Mouse (Mus musculus) MEL (cell line): ENCODE results near the gene Syt2. TPM values are rescaled to one million over a fixed set of nuclear protein-coding genes. Genes with fewer than 3 reads are reported as not detected.

ENCODE experiments used
- DNase-seq: peaks from one replicate; pipeline ENCODE4 v3.0.0; 2011; ENCODE audit warnings: low read depth, low spot score
- H3K27ac ChIP-seq: 2 replicates; pipeline ENCODE4 v1.5.1; 2012; ENCODE audit warnings: low read depth, mild to moderate bottlenecking, control low read depth, low read length, moderate library complexity; ENCODE audit not compliant: control insufficient read depth
- H3K27me3 ChIP-seq, 2 experiments: fragments of 150-350 bp in 1 of 2; sonication (generic) in 1 of 2; 2 replicates each; pipeline ENCODE4 v1.6.1; 2012; ENCODE audit warnings: low read length in 2 of 2, mild to moderate bottlenecking in 2 of 2, improper control_type of control experiment in 1 of 2, moderate library complexity in 1 of 2; ENCODE audit not compliant: insufficient read depth in 2 of 2, control insufficient read depth in 1 of 2
- H3K36me3 ChIP-seq, 2 experiments: 2 replicates each; pipeline ENCODE4 v1.6.1; 2012 to 2014; ENCODE audit warnings: low read length in 2 of 2, improper control_type of control experiment in 1 of 2, inconsistent platforms in 1 of 2, mild to moderate bottlenecking in 1 of 2; ENCODE audit not compliant: insufficient read depth in 2 of 2, control insufficient read depth in 1 of 2
- H3K4me1 ChIP-seq, 2 experiments: fragments of 150-350 bp in 1 of 2; sonication (generic) in 1 of 2; 2 replicates each; pipeline ENCODE4 v1.6.1; 2012; ENCODE audit warnings: low read length in 2 of 2, improper control_type of control experiment in 1 of 2, mild to moderate bottlenecking in 1 of 2; ENCODE audit not compliant: insufficient read depth in 2 of 2, control insufficient read depth in 1 of 2
- H3K4me3 ChIP-seq, 2 experiments: fragments of 150-350 bp in 1 of 2; sonication (generic) in 1 of 2; 2 replicates each; pipeline ENCODE4 v1.5.1; 2012; ENCODE audit warnings: low read depth in 2 of 2, low read length in 2 of 2, mild to moderate bottlenecking in 2 of 2, moderate library complexity in 2 of 2, control low read depth in 1 of 2, improper control_type of control experiment in 1 of 2; ENCODE audit not compliant: control insufficient read depth in 1 of 2, insufficient read depth in 1 of 2
- H3K79me2 ChIP-seq: 2 replicates; pipeline ENCODE4 v1.6.1; 2012; ENCODE audit warnings: mild to moderate bottlenecking, low read length, moderate library complexity; ENCODE audit not compliant: control insufficient read depth, poor library complexity, insufficient read depth
- H3K9ac ChIP-seq: 2 replicates; pipeline ENCODE4 v1.6.1; 2012; ENCODE audit warnings: low read depth, mild to moderate bottlenecking, control low read depth, low read length, moderate library complexity; ENCODE audit not compliant: control insufficient read depth, poor library complexity, severe bottlenecking
- H3K9me3 ChIP-seq: fragments of 150-350 bp; sonication (generic); replicated peaks from 2 replicates; pipeline ENCODE4 v1.6.1; 2012; ENCODE audit warnings: mild to moderate bottlenecking, low read length, improper control_type of control experiment, moderate library complexity; ENCODE audit not compliant: insufficient read depth
- BHLHE40 ChIP-seq: IDR thresholded peaks from 2 replicates; pipeline ENCODE4 v1.6.1; 2012; ENCODE audit warnings: low read depth, mild to moderate bottlenecking, inconsistent platforms, low read length, improper control_type of control experiment, borderline replicate concordance
- E2F4 ChIP-seq: IDR thresholded peaks from 2 replicates; pipeline ENCODE4 v1.6.1; 2011; ENCODE audit warnings: low read depth, low read length, improper control_type of control experiment, borderline replicate concordance
- ELF1 ChIP-seq: IDR thresholded peaks from 2 replicates; pipeline ENCODE4 v1.6.1; 2014; ENCODE audit warnings: low read depth, mild to moderate bottlenecking, inconsistent platforms, low read length, improper control_type of control experiment, moderate library complexity
- EP300 ChIP-seq, 2 experiments: IDR thresholded peaks; 2 replicates each; pipeline ENCODE4 v1.6.1; 2011; ENCODE audit warnings: improper control_type of control experiment in 2 of 2, low read length in 2 of 2, low read depth in 1 of 2, mild to moderate bottlenecking in 1 of 2
- ETS1 ChIP-seq: IDR thresholded peaks from 2 replicates; pipeline ENCODE4 v1.6.1; 2012; ENCODE audit warnings: low read depth, mild to moderate bottlenecking, inconsistent platforms, low read length, improper control_type of control experiment, moderate library complexity
- GATA1 ChIP-seq: IDR thresholded peaks from 2 replicates; pipeline ENCODE4 v1.6.1; 2011; ENCODE audit warnings: low read depth, low read length, improper control_type of control experiment
- HCFC1 ChIP-seq: IDR thresholded peaks from 2 replicates; pipeline ENCODE4 v1.6.1; 2012; ENCODE audit warnings: low read depth, mild to moderate bottlenecking, inconsistent platforms, low read length, improper control_type of control experiment, moderate library complexity
- KAT2A ChIP-seq: conservative IDR thresholded peaks from 2 replicates; pipeline ENCODE4 v1.6.1; 2012; ENCODE audit warnings: low read depth, low read length, improper control_type of control experiment, inconsistent platforms
- MAX ChIP-seq: IDR thresholded peaks from 2 replicates; pipeline ENCODE4 v1.6.1; 2011; ENCODE audit warnings: low read length, improper control_type of control experiment
- MAZ ChIP-seq: IDR thresholded peaks from 2 replicates; pipeline ENCODE4 v1.6.1; 2012; ENCODE audit warnings: low read depth, mild to moderate bottlenecking, inconsistent platforms, low read length, improper control_type of control experiment
- MXI1 ChIP-seq: IDR thresholded peaks from 2 replicates; pipeline ENCODE4 v1.6.1; 2011; ENCODE audit warnings: mild to moderate bottlenecking, low read depth, low read length, improper control_type of control experiment
- MYB ChIP-seq: IDR thresholded peaks from 2 replicates; pipeline ENCODE4 v1.6.1; 2011; ENCODE audit warnings: mild to moderate bottlenecking, low read depth, low read length, improper control_type of control experiment
- MYC ChIP-seq: IDR thresholded peaks from 2 replicates; pipeline ENCODE4 v1.6.1; 2011; ENCODE audit warnings: low read depth, mild to moderate bottlenecking, low read length, improper control_type of control experiment, moderate library complexity
- NRF1 ChIP-seq: IDR thresholded peaks from 2 replicates; pipeline ENCODE4 v1.6.1; 2014; ENCODE audit warnings: low read depth, mild to moderate bottlenecking, inconsistent platforms, low read length, improper control_type of control experiment, moderate library complexity; ENCODE audit not compliant: poor library complexity, insufficient read depth, severe bottlenecking
- POLR2AphosphoS2 ChIP-seq: IDR thresholded peaks from 2 replicates; pipeline ENCODE4 v1.6.1; 2011; ENCODE audit warnings: low read length, improper control_type of control experiment
- RCOR1 ChIP-seq: IDR thresholded peaks from 2 replicates; pipeline ENCODE4 v1.6.1; 2012; ENCODE audit warnings: low read depth, mild to moderate bottlenecking, inconsistent platforms, low read length, improper control_type of control experiment
- SIN3A ChIP-seq: IDR thresholded peaks from 2 replicates; pipeline ENCODE4 v1.6.1; 2012; ENCODE audit warnings: low read length, improper control_type of control experiment, inconsistent platforms
- TAL1 ChIP-seq: IDR thresholded peaks from 2 replicates; pipeline ENCODE4 v1.6.1; 2012; ENCODE audit warnings: mild to moderate bottlenecking, inconsistent platforms, low read length, moderate library complexity, mixed read lengths
- TBP ChIP-seq: IDR thresholded peaks from 2 replicates; pipeline ENCODE4 v1.8.0; 2011; ENCODE audit warnings: low read depth, low read length, improper control_type of control experiment
- TCF12 ChIP-seq: IDR thresholded peaks from 2 replicates; pipeline ENCODE4 v1.6.1; 2014; ENCODE audit warnings: low read depth, mild to moderate bottlenecking, inconsistent platforms, low read length, improper control_type of control experiment, moderate library complexity
- USF1 ChIP-seq: IDR thresholded peaks from 2 replicates; pipeline ENCODE4 v1.6.1; 2014; ENCODE audit warnings: low read depth, mild to moderate bottlenecking, inconsistent platforms, low read length, improper control_type of control experiment, moderate library complexity
- USF2 ChIP-seq, 2 experiments: IDR thresholded peaks; 2 replicates each; pipeline ENCODE4 v1.6.1; 2011 to 2012; ENCODE audit warnings: improper control_type of control experiment in 2 of 2, low read length in 2 of 2, borderline replicate concordance in 1 of 2, inconsistent platforms in 1 of 2, low read depth in 1 of 2, mild to moderate bottlenecking in 1 of 2; ENCODE audit not compliant: insufficient read depth in 1 of 2
- ZC3H11A ChIP-seq: IDR thresholded peaks from 2 replicates; pipeline ENCODE4 v1.6.1; 2012; ENCODE audit warnings: low read depth, mild to moderate bottlenecking, inconsistent platforms, low read length, improper control_type of control experiment
- ZKSCAN1 ChIP-seq: IDR thresholded peaks from 2 replicates; pipeline ENCODE4 v1.6.1; 2012; ENCODE audit warnings: low read depth, mild to moderate bottlenecking, inconsistent platforms, low read length, improper control_type of control experiment, moderate library complexity
- ZNF384 ChIP-seq: IDR thresholded peaks from 2 replicates; pipeline ENCODE4 v1.6.1; 2012; ENCODE audit warnings: low read depth, mild to moderate bottlenecking, inconsistent platforms, low read length, improper control_type of control experiment
- polyA plus RNA-seq, 2 experiments: library from polyadenylated mRNA; stranded (reverse) in 1 of 2; unstranded in 1 of 2; fragments of >175 nt in 1 of 2; fragments of >200 nt in 1 of 2; gene quantifications; 2 replicates each; pipeline versions ENCODE4 v1.2.1 to v1.2.4; 2012; ENCODE audit warnings: low replicate concordance in 2 of 2, low read depth in 1 of 2; ENCODE audit not compliant: insufficient read length in 2 of 2, insufficient read depth in 1 of 2, missing spikeins in 1 of 2
- total RNA-seq: library from RNA; depleted of rRNA; stranded (reverse); fragments of 300-350 nt; gene quantifications from 2 replicates; pipeline ENCODE4 v1.2.3, GENCODE M21; 2012; rRNA removed

Syt2 gene
- total RNA-seq (0.07 TPM in 1 of 2 replicates, not detected in the other), polyA plus RNA-seq (under 1 TPM in 1 of 2 experiments, not detected in 1; 0.31 TPM)

- Histone ChIP-seq H3K79me2 (no peaks in the 10 kb centered on the region), H3K9ac (no peak within 1 kb of the TSS), H3K27me3 (peaks cover 0 to 3% of the 10 kb centered on the region in 2 experiments; a peak in 1 of 4 replicates), H3K9me3 (no peaks in the 10 kb centered on the region), H3K4me1 (peaks cover 0 to 3% of the 10 kb centered on the region in 2 experiments; a peak in 1 of 4 replicates), H3K4me3 (no peak within 1 kb of the TSS), H3K36me3 (no peaks in the 10 kb centered on the region), H3K27ac (no peak within 1 kb of the TSS)
- TF ChIP-seq TBP = no peak
- TF ChIP-seq NRF1 = no peak
- no peak for TF ChIP-seq ZC3H11A
- no peak for TF ChIP-seq USF2 (IDR thresholded peaks at IDR 0.05; ENCODE audit: borderline replicate concordance in 1 of 2, insufficient read depth in 1 of 2, low read depth in 1 of 2, low read length in 2 of 2)
- no peak for TF ChIP-seq RCOR1
- TF ChIP-seq MYC = no peak
- TF ChIP-seq MAZ = no peak
- no peak for TF ChIP-seq HCFC1
- no peak for TF ChIP-seq TAL1
- no peak for TF ChIP-seq POLR2AphosphoS2
- TF ChIP-seq E2F4 = no peak
- no peak for TF ChIP-seq TCF12
- no peak for TF ChIP-seq KAT2A
- TF ChIP-seq MAX = no peak
- no peak for DNase-seq
These were observed at the start of gene Syt2 for GRCm38 (mm10) chr1:134646261-134646962. Syt2 (plus strand) TSS chr1:134646677.

- H3K9me3 ChIP-seq = no peaks in the 10 kb centered on the region
- peaks cover 31 to 52% of the 10 kb centered on the region in 2 experiments for H3K36me3 ChIP-seq
- H3K79me2 ChIP-seq = no peaks in the 10 kb centered on the region
- 0 out of 2 replicates have a peak, but pooled peaks have one; percentile 7 for TF ChIP-seq TCF12
- no peak for TF ChIP-seq ETS1
- TF ChIP-seq MYC = peak; percentile 91
- TF ChIP-seq BHLHE40 = peak; percentile 78
- peak; percentile 70 for TF ChIP-seq USF1
- no peak for TF ChIP-seq ELF1
- TF ChIP-seq USF2 (IDR thresholded peaks at IDR 0.05; ENCODE audit: borderline replicate concordance in 1 of 2, insufficient read depth in 1 of 2, low read depth in 1 of 2, low read length in 2 of 2) = 0 out of 4 replicates have a peak, but pooled peaks of 1 of the 2 experiments have one; percentile 11
- peak; percentile 29 to 58 for TF ChIP-seq EP300 (IDR thresholded peaks at IDR 0.05; ENCODE audit: low read depth in 1 of 2, low read length in 2 of 2)
- TF ChIP-seq KAT2A = 0 out of 2 replicates have a peak, but pooled peaks have one; percentile 32
- peak; percentile 43; the same call in 1 of the 2 replicates for TF ChIP-seq MYB
- TF ChIP-seq ZNF384 = peak; percentile 88
- TF ChIP-seq ZKSCAN1 = no peak
- peak; percentile 94 for TF ChIP-seq MAX
- TF ChIP-seq MXI1 = peak; percentile 83; the same call in 1 of the 2 replicates
- TF ChIP-seq GATA1 = peak; percentile 60
- no peak for TF ChIP-seq HCFC1
- peak; percentile 49; the same call in 1 of the 2 replicates for TF ChIP-seq SIN3A
- no peak for TF ChIP-seq NRF1
- H3K9ac ChIP-seq = no peak overlapping the region
- H3K4me1 ChIP-seq = peaks cover 14 to 16% of the 10 kb centered on the region in 2 experiments
- DNase-seq = peak; percentile 70
- H3K27ac ChIP-seq = peak overlapping the region; percentile 89
- H3K4me3 ChIP-seq = no peak overlapping the region
- no peaks in the 10 kb centered on the region for H3K27me3 ChIP-seq
These were observed 49.0 kb upstream of the Syt2 start for GRCm38 (mm10) chr1:134597339-134598054.
